Mouse (Mus musculus): ENCODE data around the gene Ip6k1.

- TF ChIP-seq CTCF (IDR thresholded peaks at IDR 0.05; ENCODE audit: extremely low read depth, insufficient read depth, low read length) (no peak), POLR2A (IDR thresholded peaks at IDR 0.05; ENCODE audit: extremely low read depth, insufficient read depth, low read length) (no peak)
Observed at GRCm38 (mm10) chr9:107971690-107972541, 30.4 kb upstream of the Ip6k1 start.

Data from cortical plate, adult 2 months (tissue).